Mouse (Mus musculus): ENCODE measurements around the gene Plek.

DNA sequence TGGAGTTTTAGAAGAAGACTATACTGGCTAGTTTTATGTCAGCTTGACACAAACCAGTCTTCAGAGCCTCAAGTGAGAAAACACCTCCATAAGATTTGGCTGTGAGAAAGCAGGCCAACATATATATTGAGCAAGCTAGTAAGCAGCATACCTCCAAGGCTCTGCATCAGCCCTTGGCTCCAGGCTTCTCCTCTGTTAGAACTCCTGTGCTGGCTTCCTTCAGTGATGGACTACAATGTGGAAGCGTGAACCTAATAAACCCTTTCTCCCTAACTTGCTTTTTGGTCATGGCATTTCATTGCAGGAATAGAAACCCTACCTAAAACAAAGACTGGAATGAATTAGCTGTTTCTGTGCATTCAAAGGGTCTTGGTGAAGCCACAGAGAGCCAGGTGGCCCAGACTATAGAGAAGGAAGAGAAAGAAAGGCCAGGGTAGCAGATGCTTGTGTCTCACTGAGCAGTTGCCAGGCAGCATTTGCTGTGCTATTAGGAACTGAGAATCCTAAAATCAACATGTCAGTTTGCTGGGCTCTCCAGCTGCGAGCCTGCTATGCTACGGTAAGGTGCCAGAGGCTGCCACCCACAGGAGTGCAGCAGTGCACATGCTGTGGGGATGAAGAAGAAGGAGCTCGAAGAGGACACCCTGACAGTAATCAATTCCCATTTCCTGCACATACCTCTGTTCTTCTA is 110.9 kb downstream of the Plek start:
- TF ChIP-seq CTCF (IDR thresholded peaks at IDR 0.05; ENCODE audit: borderline replicate concordance, extremely low read depth, insufficient read depth, insufficient read length): no peak
- no peak for TF ChIP-seq POLR2A (IDR thresholded peaks at IDR 0.05; ENCODE audit: borderline replicate concordance, extremely low read depth, insufficient read depth, insufficient read length, poor library complexity, severe bottlenecking)
